Mouse (Mus musculus): ENCODE data around the gene AC161166.1. TPM values are rescaled to one million over a fixed set of nuclear protein-coding genes. Genes with fewer than 3 reads are reported as not detected.

AC161166.1 gene
- polyA plus RNA-seq (2015; fragmentation: Nextera tagmentation; extraction: Ambion mirVana): 0.33 and 0.43 TPM in 2 replicates

- no peak within 1 kb of the TSS for H3K4me2 ChIP-seq (ENCODE audit: low read depth, low read length)
- WGBS: 85% methylated on average over 7 of the region's 7 CpGs
- H3K9me3 ChIP-seq (ENCODE audit: control insufficient read depth, low read length): no peaks in the 10 kb centered on the region
- no peak within 1 kb of the TSS for H3K27ac ChIP-seq (ENCODE audit: low read length)
- H3K4me3 ChIP-seq (ENCODE audit: low read length): no peak within 1 kb of the TSS
- H3K4me1 ChIP-seq (replicated peaks; ENCODE audit: control insufficient read depth, insufficient read depth, low read length): peaks cover 5% of the 10 kb centered on the region; the same call in 1 of the 2 replicates
- H3K36me3 ChIP-seq (ENCODE audit: control insufficient read depth, insufficient read depth, low read length): peaks cover 3% of the 10 kb centered on the region; the same call in 1 of the 2 replicates
- H3K27me3 ChIP-seq (ENCODE audit: control insufficient read depth, insufficient read depth, low read depth, low read length): no peaks in the 10 kb centered on the region
- H3K9ac ChIP-seq (ENCODE audit: low read length): no peak within 1 kb of the TSS
- ATAC-seq (ENCODE audit: low read depth): no peak
Measured at GRCm38 (mm10) chr7:24512355-24512754, at the start of gene AC161166.1. Gene AC161166.1 (minus strand): TSS chr7:24512455.

DNA sequence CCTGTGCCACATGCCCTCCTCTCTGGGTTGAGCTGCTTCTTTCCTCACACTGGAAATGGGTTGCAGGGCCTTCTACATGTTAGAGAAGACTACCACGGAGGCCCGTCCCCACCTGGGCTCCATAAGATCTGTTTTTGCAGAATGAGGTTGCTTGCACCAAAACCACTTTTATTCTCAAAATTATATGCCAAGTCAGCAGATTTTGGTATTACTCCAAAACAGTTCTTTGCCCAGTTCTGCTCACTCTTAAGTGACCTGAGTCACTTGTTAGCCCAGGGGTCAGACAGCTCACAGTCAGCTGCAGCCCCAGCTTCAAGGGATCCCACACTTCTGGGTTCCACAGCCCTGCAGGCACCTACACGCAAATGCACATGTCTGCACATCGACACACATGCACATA lies 49.2 kb upstream of the AC161166.1 start:
- no peak overlapping the region for H3K4me2 ChIP-seq (ENCODE audit: low read depth, low read length)
- H3K4me1 ChIP-seq (replicated peaks; ENCODE audit: control insufficient read depth, insufficient read depth, low read length): no peaks in the 10 kb centered on the region
- peaks cover 12% of the 10 kb centered on the region for H3K36me3 ChIP-seq (ENCODE audit: control insufficient read depth, insufficient read depth, low read length)
- H3K9ac ChIP-seq (ENCODE audit: low read length): no peak overlapping the region
- no peak overlapping the region for H3K27ac ChIP-seq (ENCODE audit: low read length)
- H3K27me3 ChIP-seq (ENCODE audit: control insufficient read depth, insufficient read depth, low read depth, low read length): no peaks in the 10 kb centered on the region
- no peak for ATAC-seq (ENCODE audit: low read depth)
- 85% methylated on average over 4 of the region's 4 CpGs for WGBS
- H3K4me3 ChIP-seq (ENCODE audit: low read length): no peak overlapping the region
- no peaks in the 10 kb centered on the region for H3K9me3 ChIP-seq (ENCODE audit: control insufficient read depth, low read length)

DNA sequence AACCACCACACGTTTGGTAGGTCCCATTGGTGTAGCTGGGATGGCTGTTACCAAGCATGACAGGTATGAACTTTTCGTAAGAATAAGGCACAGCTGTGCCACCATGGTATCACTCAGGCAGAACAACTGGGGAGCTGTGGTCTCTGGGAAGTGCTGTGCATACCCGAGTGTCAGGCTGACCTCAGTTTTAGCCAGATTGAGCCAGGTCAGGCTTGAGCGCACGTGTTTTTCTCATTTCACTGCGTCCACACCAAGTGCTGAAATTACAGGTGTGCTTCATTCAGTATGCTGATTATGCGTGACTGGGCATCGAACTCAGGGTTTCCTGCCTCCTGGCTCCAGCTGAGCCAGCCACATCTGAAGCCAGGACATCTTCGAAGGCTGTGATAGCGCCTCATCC lies 43.5 kb upstream of the AC161166.1 start:
- H3K36me3 ChIP-seq (ENCODE audit: control insufficient read depth, insufficient read depth, low read length): peaks cover 21% of the 10 kb centered on the region
- H3K27ac ChIP-seq (ENCODE audit: low read length): no peak overlapping the region
- H3K4me2 ChIP-seq (ENCODE audit: low read depth, low read length): no peak overlapping the region
- ATAC-seq (ENCODE audit: low read depth): no peak
- H3K9me3 ChIP-seq (ENCODE audit: control insufficient read depth, low read length): no peaks in the 10 kb centered on the region
- no peak overlapping the region for H3K9ac ChIP-seq (ENCODE audit: low read length)
- H3K27me3 ChIP-seq (ENCODE audit: control insufficient read depth, insufficient read depth, low read depth, low read length): no peaks in the 10 kb centered on the region
- H3K4me3 ChIP-seq (ENCODE audit: low read length): no peak overlapping the region
- H3K4me1 ChIP-seq (replicated peaks; ENCODE audit: control insufficient read depth, insufficient read depth, low read length): no peaks in the 10 kb centered on the region
- WGBS: 93% methylated on average over 10 of the region's 10 CpGs

- Histone ChIP-seq H3K4me1 (replicated peaks; ENCODE audit: control insufficient read depth, insufficient read depth, low read length) (peaks cover 7% of the 10 kb centered on the region), H3K4me2 (ENCODE audit: low read depth, low read length) (no peak overlapping the region), H3K9me3 (ENCODE audit: control insufficient read depth, low read length) (no peaks in the 10 kb centered on the region), H3K4me3 (ENCODE audit: low read length) (no peak overlapping the region), H3K9ac (ENCODE audit: low read length) (no peak overlapping the region), H3K27me3 (ENCODE audit: control insufficient read depth, insufficient read depth, low read depth, low read length) (no peaks in the 10 kb centered on the region), H3K36me3 (ENCODE audit: control insufficient read depth, insufficient read depth, low read length) (peaks cover 20% of the 10 kb centered on the region), H3K27ac (ENCODE audit: low read length) (no peak overlapping the region)
- WGBS: 84% methylated on average over 12 of the region's 12 CpGs
- ATAC-seq (ENCODE audit: low read depth): no peak
Measured at GRCm38 (mm10) chr7:24551985-24552759, 39.9 kb upstream of the AC161166.1 start.

- Histone ChIP-seq H3K27ac (ENCODE audit: low read length) (no peak overlapping the region), H3K9me3 (ENCODE audit: control insufficient read depth, low read length) (no peaks in the 10 kb centered on the region), H3K4me3 (ENCODE audit: low read length) (peak overlapping the region; percentile 84), H3K4me1 (replicated peaks; ENCODE audit: control insufficient read depth, insufficient read depth, low read length) (peaks cover 7% of the 10 kb centered on the region), H3K36me3 (ENCODE audit: control insufficient read depth, insufficient read depth, low read length) (peaks cover 12% of the 10 kb centered on the region), H3K27me3 (ENCODE audit: control insufficient read depth, insufficient read depth, low read depth, low read length) (no peaks in the 10 kb centered on the region), H3K9ac (ENCODE audit: low read length) (peak overlapping the region; percentile 87), H3K4me2 (ENCODE audit: low read depth, low read length) (peak overlapping the region; percentile 74)
- no peak for ATAC-seq (ENCODE audit: low read depth)
- WGBS: 12% methylated on average over 13 of the region's 13 CpGs
Measured at GRCm38 (mm10) chr7:24547534-24548036, 35.3 kb upstream of the AC161166.1 start.

- Histone ChIP-seq H3K4me2 (ENCODE audit: low read depth, low read length) (peak overlapping the region; percentile 74), H3K4me3 (ENCODE audit: low read length) (peak overlapping the region; percentile 84), H3K4me1 (replicated peaks; ENCODE audit: control insufficient read depth, insufficient read depth, low read length) (peaks cover 7% of the 10 kb centered on the region), H3K9ac (ENCODE audit: low read length) (peak overlapping the region; percentile 87), H3K27me3 (ENCODE audit: control insufficient read depth, insufficient read depth, low read depth, low read length) (no peaks in the 10 kb centered on the region), H3K27ac (ENCODE audit: low read length) (peak overlapping the region; percentile 82), H3K36me3 (ENCODE audit: control insufficient read depth, insufficient read depth, low read length) (peaks cover 9% of the 10 kb centered on the region), H3K9me3 (ENCODE audit: control insufficient read depth, low read length) (no peaks in the 10 kb centered on the region)
- under 1% methylated on average over 53 of the region's 57 CpGs for WGBS
- peak; percentile 100 for ATAC-seq (ENCODE audit: low read depth)
Measured at GRCm38 (mm10) chr7:24546634-24547389, 34.6 kb upstream of the AC161166.1 start.

DNA sequence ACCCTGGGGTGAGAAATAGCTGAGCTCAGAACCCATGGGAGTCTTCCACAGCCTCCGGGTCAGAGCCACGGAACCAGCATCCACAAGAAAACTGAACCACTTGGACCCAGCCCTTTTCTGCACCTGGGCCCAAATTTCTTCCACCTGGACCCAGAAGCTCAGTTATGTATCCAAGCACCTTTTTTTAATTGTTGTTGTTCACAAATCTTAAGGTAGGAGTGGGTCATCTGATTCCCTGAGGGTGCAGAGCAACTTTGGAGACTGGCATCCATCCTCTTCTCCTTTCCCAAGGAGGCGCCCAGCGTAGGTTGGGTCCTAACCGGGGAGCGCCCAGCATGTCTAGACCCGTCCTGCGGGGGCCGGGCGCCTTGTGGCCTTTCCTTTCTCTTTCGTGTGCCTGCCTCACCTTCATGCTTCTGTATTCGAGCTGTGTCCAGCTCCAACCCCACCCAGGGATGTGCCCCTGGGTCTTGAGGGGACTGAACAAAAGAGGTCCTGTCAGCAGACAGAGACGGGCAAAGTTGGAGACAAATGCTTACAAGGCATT lies 33.9 kb upstream of the AC161166.1 start, which contains the start of the genes Pinlyp and Xrcc1:
TSS of gene Pinlyp (minus strand) at position 51 of the 547 bp plus-strand sequence.
TSS of gene Xrcc1 (plus strand) at position 222 of the 547 bp plus-strand sequence.
- WGBS: 32% methylated on average over 13 of the region's 13 CpGs
- peak within 1 kb of the TSS; percentile 74 for H3K4me2 ChIP-seq (ENCODE audit: low read depth, low read length)
- H3K27me3 ChIP-seq (ENCODE audit: control insufficient read depth, insufficient read depth, low read depth, low read length): no peaks in the 10 kb centered on the region
- no peak; the same call in 1 of the 2 replicates for ATAC-seq (ENCODE audit: low read depth)
- H3K27ac ChIP-seq (ENCODE audit: low read length): peak within 1 kb of the TSS; percentile 82
- peak within 1 kb of the TSS; percentile 84 for H3K4me3 ChIP-seq (ENCODE audit: low read length)
- H3K4me1 ChIP-seq (replicated peaks; ENCODE audit: control insufficient read depth, insufficient read depth, low read length): peaks cover 7% of the 10 kb centered on the region
- H3K36me3 ChIP-seq (ENCODE audit: control insufficient read depth, insufficient read depth, low read length): peaks cover 9% of the 10 kb centered on the region
- H3K9me3 ChIP-seq (ENCODE audit: control insufficient read depth, low read length): no peaks in the 10 kb centered on the region
- peak within 1 kb of the TSS; percentile 87 for H3K9ac ChIP-seq (ENCODE audit: low read length)

GRCm38 (mm10) chr7:24544506-24544905 lies 32.3 kb upstream of the AC161166.1 start:
- Histone ChIP-seq H3K9me3 (ENCODE audit: control insufficient read depth, low read length) (no peaks in the 10 kb centered on the region), H3K9ac (ENCODE audit: low read length) (no peak overlapping the region), H3K4me3 (ENCODE audit: low read length) (no peak overlapping the region), H3K27me3 (ENCODE audit: control insufficient read depth, insufficient read depth, low read depth, low read length) (no peaks in the 10 kb centered on the region), H3K36me3 (ENCODE audit: control insufficient read depth, insufficient read depth, low read length) (peaks cover 2% of the 10 kb centered on the region), H3K27ac (ENCODE audit: low read length) (no peak overlapping the region), H3K4me2 (ENCODE audit: low read depth, low read length) (no peak overlapping the region), H3K4me1 (replicated peaks; ENCODE audit: control insufficient read depth, insufficient read depth, low read length) (peaks cover 7% of the 10 kb centered on the region)
- WGBS: 78% methylated on average over 2 of the region's 2 CpGs
- ATAC-seq (ENCODE audit: low read depth): no peak

DNA sequence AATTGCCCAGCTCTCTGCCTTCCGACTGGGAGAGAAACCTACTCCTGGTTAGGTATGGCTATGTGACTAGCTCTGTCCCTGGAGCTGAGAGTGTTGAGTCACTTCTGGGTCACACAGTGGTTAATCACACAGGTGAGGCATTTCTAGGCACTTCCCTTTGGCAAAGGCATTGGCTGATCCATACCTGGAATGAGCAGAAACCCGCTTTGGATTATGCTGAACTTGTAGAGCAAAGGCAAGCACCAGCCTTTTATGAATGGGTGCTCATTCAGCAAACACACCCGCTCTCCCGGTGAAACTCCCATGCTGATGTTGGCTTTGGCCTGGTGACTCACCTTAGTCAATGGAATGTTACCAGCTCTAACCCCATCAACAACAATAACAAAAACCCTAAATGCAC lies 27.4 kb upstream of the AC161166.1 start:
- 84% methylated on average over 4 of the region's 4 CpGs for WGBS

More for the DNA sequence above, 27.4 kb upstream of the AC161166.1 start:
- Histone ChIP-seq H3K9me3 (ENCODE audit: control insufficient read depth, low read length) (no peaks in the 10 kb centered on the region), H3K4me1 (replicated peaks; ENCODE audit: control insufficient read depth, insufficient read depth, low read length) (no peaks in the 10 kb centered on the region), H3K27ac (ENCODE audit: low read length) (no peak overlapping the region), H3K27me3 (ENCODE audit: control insufficient read depth, insufficient read depth, low read depth, low read length) (no peaks in the 10 kb centered on the region), H3K9ac (ENCODE audit: low read length) (no peak overlapping the region), H3K36me3 (ENCODE audit: control insufficient read depth, insufficient read depth, low read length) (peaks cover 5% of the 10 kb centered on the region; the same call in 1 of the 2 replicates), H3K4me3 (ENCODE audit: low read length) (no peak overlapping the region), H3K4me2 (ENCODE audit: low read depth, low read length) (no peak overlapping the region)
- ATAC-seq (ENCODE audit: low read depth): no peak

All from lung, embryonic 16.5 days (tissue).